Mouse (Mus musculus): ENCODE results near the gene Lmo4. TPM values are rescaled to one million over a fixed set of nuclear protein-coding genes. Genes with fewer than 3 reads are reported as not detected.

Lmo4 gene
- polyA plus RNA-seq (2012; rRNA removed; ENCODE audit: low replicate concordance) = 20.3 and 36.1 TPM in 2 replicates

DNA sequence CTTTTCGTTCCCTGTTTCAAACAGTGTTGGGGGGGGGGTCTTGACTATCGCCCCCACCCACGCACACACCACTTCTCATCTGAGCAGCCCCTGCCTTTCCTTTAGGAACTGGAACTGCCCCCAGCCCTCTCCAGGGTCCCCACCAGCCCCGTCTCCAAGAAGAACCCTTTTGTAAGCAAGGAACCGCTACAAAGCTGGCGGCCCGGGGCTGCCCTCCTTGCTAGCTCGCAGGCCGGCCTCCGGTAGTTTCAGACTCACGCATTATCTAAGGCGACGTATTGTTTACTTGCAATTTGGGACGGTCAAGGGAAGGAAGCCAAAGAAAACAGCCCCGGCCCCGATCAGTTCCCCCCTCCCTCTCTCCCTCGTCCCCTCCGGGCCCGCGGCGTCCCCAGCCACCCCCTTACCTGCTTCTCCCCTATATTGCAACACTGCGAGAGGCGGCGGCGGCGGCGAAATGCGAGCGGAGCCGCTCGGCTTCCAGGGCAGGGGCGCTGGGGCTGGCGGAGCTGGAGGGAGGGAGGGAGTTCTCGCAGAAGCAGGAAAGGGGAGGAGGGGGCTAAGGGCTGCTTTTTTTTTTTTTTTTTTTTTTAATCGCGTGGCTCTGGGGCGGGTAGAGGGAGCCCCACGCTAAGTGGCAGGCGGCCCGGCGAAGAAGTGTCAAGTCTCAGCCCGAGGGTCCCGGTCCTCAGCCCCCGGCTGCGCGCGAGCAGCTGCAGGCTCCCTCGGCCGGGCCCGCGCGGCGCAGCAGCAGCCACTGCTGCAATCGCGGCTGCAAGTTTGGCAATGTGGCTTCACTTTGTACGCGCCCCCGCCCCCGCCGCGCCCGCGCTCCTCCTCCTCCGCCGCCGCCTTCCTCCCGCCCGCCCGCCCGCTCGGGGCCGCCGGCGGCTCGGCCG lies at the start of gene Lmo4:
Gene Lmo4 (minus strand): TSS at position 808 of the 899 bp plus-strand sequence.

Measured in duodenum, adult 2 months (tissue).